Mouse (Mus musculus) 3134 (cell line): ENCODE measurements around the gene Ncan.

Source experiments
- DNase-seq: peaks from one replicate; pipeline ENCODE4 v3.0.0-alpha.2; 2011; ENCODE audit warnings: low spot score; ENCODE audit not compliant: insufficient read length; ENCODE audit errors: extremely low read depth

Ncan gene

DNA sequence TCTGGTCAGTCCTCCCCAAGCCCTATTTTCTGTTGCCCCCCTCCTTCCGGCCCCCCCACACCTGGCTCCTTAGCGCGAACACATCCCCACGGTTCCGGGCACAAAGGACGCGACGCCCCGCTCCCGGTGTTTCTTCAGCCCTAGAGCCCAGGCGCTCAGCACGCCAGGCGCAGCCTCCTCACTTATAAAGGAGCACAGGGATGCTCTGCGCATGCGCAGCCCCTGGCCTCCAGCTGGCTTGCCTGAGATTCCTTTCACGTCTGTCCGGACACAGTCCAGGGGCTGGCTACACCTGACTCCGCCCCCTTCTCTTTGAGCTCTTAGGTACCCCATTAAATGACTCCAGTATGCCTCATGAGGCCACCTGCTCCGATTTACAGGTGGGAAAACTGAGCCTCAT is at the start of gene Ncan:
Gene Ncan (minus strand): TSS at position 207 of the 400 bp plus-strand sequence.
- no peak for DNase-seq

DNA sequence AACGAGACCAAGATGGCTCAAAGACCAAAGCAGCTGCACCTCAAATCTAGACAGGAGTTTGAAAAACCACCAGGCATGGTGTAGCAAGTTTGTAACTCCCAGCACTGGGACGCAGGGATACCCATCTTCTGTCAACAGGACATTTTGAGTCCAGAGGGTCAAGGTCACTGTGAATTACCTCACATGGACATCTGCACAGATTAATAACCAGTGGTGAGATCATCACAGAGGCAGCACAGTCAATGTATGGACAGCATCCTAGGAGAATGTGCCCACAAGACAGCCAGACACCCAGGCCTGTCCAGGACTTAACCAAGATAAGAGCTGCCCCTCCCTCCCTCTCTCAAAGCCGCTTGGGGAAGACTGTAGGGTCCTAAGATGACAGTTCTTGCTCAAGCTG is 49.4 kb upstream of the Ncan start:
- no peak for DNase-seq

- DNase-seq: peak; percentile 64
Measured at GRCm38 (mm10) chr8:70166504-70167110, 45.9 kb upstream of the Ncan start.

- DNase-seq: no peak
Measured at GRCm38 (mm10) chr8:70163316-70163715, 42.6 kb upstream of the Ncan start.

- DNase-seq: no peak
Measured at GRCm38 (mm10) chr8:70160015-70160414, 39.3 kb upstream of the Ncan start.

DNA sequence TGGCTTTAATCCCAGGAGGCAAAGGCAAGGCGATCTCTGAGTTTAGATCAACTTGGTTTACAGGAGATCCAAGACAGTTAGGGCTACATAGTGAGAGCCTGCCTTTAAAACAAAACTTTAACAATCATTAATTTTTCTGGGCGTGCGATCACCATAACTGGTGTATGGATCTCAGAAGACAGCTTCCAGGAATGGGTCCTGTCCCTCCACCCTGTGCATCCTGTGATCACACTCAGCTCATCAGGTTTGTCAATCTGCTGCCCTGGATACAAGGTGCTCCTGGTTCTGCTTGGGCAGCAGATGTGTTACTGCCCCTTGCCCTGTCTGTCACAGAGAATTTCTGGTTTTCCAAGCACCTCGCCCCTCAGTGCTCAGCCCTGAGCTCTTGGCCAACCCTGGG is 38.5 kb upstream of the Ncan start:
- no peak for DNase-seq

DNA sequence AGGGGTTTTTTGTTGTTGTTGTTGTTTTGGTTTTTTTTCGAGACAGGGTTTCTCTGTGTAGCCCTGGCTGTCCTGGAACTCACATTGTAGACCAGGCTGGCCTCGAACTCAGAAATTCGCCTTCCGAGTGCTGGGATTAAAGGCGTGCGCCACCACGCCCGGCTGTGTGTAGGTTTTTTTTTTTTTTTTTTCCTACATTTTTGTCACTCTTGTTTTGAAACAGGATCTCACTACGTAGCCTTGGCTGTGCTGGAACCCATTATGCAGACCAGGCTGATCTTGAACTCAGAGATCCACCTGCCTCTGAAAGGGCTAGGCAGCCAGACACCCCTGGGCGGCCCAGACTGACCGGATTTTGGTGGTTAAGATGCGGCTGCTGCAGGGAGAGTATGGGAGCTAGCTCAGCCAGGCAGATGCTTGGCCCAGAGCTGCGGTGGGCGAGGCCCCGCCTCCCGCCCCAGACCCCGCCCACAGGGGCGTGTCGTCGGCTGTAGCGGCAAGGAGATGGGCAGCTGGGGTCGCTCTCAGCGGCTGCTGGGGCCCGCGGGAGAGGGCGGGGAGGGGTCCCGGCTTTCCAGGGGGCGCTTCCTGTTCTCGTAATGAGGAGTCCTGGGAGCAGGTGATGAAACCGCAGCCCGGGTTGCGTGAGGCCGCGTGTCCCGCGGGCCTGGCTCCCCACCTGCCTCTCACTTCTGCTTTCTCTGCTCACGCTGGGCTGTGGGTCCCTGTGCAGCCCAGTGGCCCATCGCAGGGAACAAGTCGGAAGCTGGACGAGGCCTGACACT is 37.6 kb upstream of the Ncan start:
- DNase-seq: peak; percentile 63

GRCm38 (mm10) chr8:70157240-70157800 is 36.6 kb upstream of the Ncan start:
- DNase-seq: no peak

DNA sequence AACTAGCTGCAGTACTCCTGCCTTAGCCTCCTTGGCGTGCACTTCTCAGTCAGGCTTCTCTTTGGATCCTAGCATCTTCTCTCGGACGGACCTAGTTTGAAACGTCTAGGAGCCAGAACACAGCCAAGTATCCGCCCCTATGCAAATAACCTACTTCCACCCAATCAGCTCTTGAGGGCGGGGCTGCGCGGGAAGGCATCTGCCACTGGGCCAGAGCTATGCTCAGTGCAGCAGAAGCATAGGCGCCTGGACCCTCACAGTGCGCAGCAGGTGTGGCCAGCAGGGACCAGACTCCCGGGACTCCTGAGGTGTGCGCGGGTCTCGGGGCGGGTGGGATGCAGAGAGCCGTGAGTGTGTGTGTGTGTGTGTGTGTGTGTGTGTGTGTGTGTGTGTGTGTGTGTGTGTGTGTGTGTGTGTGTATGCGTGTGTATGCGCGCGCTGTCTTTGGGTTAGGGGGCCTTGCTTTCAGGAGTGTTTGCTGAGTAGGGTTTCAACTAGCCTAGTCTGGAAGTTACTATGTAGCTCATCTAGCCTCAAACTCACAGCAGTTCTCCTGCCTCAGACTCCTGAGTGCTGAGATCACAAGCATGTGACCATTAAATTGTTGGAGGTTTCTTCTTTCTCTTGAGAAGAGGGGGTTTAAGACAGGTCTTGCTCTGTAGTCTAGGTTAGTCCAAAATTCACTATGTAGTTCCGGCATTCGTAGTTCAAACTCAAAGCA is 32.0 kb upstream of the Ncan start:
- peak; percentile 51 for DNase-seq

- no peak for DNase-seq
Measured at GRCm38 (mm10) chr8:70150158-70150557, 29.5 kb upstream of the Ncan start.

GRCm38 (mm10) chr8:70147678-70148607 is 27.3 kb upstream of the Ncan start:
- no peak for DNase-seq

- DNase-seq: no peak
Measured at GRCm38 (mm10) chr8:70139981-70140380, 19.3 kb upstream of the Ncan start.

GRCm38 (mm10) chr8:70139026-70139857 is 18.6 kb upstream of the Ncan start, which contains the start of the genes Rfxank, Borcs8 and Mef2b:
Rfxank (minus strand) TSS chr8:70139154.
Borcs8 (plus strand) TSS chr8:70139499.
Mef2b (plus strand) TSS chr8:70139711.
- peak; percentile 97 for DNase-seq

GRCm38 (mm10) chr8:70137890-70138289 is 17.2 kb upstream of the Ncan start:
- DNase-seq: no peak

- no peak for DNase-seq
Measured at GRCm38 (mm10) chr8:70136591-70136990, 15.9 kb upstream of the Ncan start.

GRCm38 (mm10) chr8:70134931-70135330 is 14.3 kb upstream of the Ncan start:
- DNase-seq: no peak

- no peak for DNase-seq
Measured at GRCm38 (mm10) chr8:70134086-70134485, 13.4 kb upstream of the Ncan start.

- DNase-seq: peak; percentile 89
Measured at GRCm38 (mm10) chr8:70131166-70131883, 10.7 kb upstream of the Ncan start, which contains the start of gene Nr2c2ap. Nr2c2ap (plus strand) TSS chr8:70131333.
